Mouse (Mus musculus) megakaryocyte-erythroid progenitor cell, adult 5-6 weeks (primary cell): ENCODE results near the gene Enpp3. TPM values are rescaled to one million over a fixed set of nuclear protein-coding genes. Genes with fewer than 3 reads are reported as not detected.

Experiments used
- total RNA-seq, 2 experiments: library from RNA; stranded (forward) in 1 of 2; stranded (reverse) in 1 of 2; fragments of 200-1000, 215-1000 nt in 1 of 2; fragments of >200 nt in 1 of 2; fragmentation: Nextera tagmentation in 1 of 2; gene quantifications; 2 replicates each; pipeline ENCODE4 v1.2.3; 2014 to 2017

The Enpp3 gene
- total RNA-seq, 2 experiments from 2014 or later: 1.2 to 1.4 TPM

Other genes with a start within 250 kb of the Enpp3 start
- gene Ccn2, start 247.4 kb downstream of the Enpp3 start, total RNA-seq (2014; fragmentation: Nextera tagmentation): not detected in 2 replicates
- gene Ccn2, start 247.4 kb downstream of the Enpp3 start, total RNA-seq (2017): not detected in 2 replicates
- gene Enpp1, start 130.7 kb downstream of the Enpp3 start, total RNA-seq (2014; fragmentation: Nextera tagmentation): 4.7 and 11.8 TPM in 2 replicates
- gene Enpp1, start 130.7 kb downstream of the Enpp3 start, total RNA-seq (2017): 3.7 and 9.6 TPM in 2 replicates
- 24.5 and 36.0 TPM in 2 replicates for gene Med23, start 27.2 kb upstream of the Enpp3 start, total RNA-seq (2014; fragmentation: Nextera tagmentation)
- gene Med23, start 27.2 kb upstream of the Enpp3 start, total RNA-seq (2017): 25.3 and 25.7 TPM in 2 replicates
- 1.9 TPM in 1 of 2 replicates, not detected in the other for gene Arg1, start 84.7 kb upstream of the Enpp3 start, total RNA-seq (2014; fragmentation: Nextera tagmentation)
- 5.5 TPM in 1 of 2 replicates, not detected in the other for gene Arg1, start 84.7 kb upstream of the Enpp3 start, total RNA-seq (2017)